Mouse (Mus musculus) splenic B cell, adult 2 months (primary cell): ENCODE data around the gene Mrpl23.

Experiments used
- DNase-seq: peaks from one replicate; pipeline ENCODE4 v3.0.0-alpha.2; 2011; ENCODE audit warnings: low read depth, low spot score
- H3K27me3 ChIP-seq: 2 replicates; pipeline ENCODE4 v1.6.1; 2012; ENCODE audit warnings: mild to moderate bottlenecking, low read length, moderate library complexity, mixed read lengths; ENCODE audit not compliant: control insufficient read depth, poor library complexity, insufficient read depth, severe bottlenecking
- H3K36me3 ChIP-seq: 2 replicates; pipeline ENCODE4 v1.6.1; 2012; ENCODE audit warnings: mild to moderate bottlenecking, low read length, moderate library complexity, mixed read lengths; ENCODE audit not compliant: control insufficient read depth, poor library complexity, insufficient read depth, severe bottlenecking

Gene Mrpl23

GRCm38 (mm10) chr7:142552591-142553416 lies 20.3 kb downstream of the Mrpl23 start:
- H3K36me3 ChIP-seq = no peaks in the 10 kb centered on the region

DNA sequence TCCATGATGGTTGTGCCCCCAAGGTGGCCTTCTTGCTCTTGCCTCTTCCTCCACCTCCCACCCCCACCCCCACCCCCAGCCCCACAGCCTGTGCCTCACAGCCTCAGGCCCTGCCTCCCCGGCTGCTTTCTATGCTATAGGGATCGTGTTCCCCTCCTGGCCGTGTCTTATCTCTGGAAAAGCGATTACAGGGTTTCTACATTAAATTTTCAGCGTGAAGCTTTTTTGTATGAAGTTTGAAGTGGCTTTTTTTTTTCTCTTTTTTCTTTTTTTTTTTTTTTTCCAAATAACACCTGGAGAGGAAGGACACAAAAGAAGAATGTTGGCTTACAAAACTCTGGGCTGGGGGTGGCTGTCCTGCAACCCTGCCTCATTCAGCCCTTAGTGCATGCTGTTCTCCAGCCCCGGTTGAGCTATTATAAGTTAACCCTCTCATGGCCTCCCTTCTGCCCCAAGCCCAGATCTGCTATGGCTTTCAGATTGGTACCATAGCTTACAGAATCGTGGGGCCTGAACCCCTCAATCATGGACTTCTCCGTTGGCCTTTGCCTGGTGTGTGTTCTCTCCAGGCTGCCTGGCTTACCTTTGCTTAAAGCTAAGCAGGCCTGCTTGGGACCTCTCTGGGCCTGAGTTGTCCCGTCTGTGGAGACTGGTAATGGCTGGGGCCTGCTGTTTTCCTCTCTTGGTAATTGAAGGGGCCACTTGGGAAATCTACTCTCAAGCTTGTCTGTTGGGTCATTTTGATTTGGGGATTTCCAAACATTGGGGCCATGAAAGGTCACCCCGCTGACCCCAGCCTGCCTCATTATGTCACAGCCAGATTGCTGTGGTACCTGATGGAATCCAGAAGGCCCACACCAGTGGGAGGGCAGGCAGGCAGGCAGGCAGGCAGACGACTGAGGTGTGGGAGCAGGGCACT lies 21.2 kb downstream of the Mrpl23 start:
- no peak for DNase-seq
- no peaks in the 10 kb centered on the region for H3K36me3 ChIP-seq
- H3K27me3 ChIP-seq = no peaks in the 10 kb centered on the region

More at GRCm38 (mm10) chr7:142552591-142553416, 20.3 kb downstream of the Mrpl23 start:
- DNase-seq = no peak
- no peaks in the 10 kb centered on the region for H3K27me3 ChIP-seq

- Histone ChIP-seq H3K27me3 (no peaks in the 10 kb centered on the region), H3K36me3 (no peaks in the 10 kb centered on the region)
- DNase-seq = no peak
Measured at GRCm38 (mm10) chr7:142554625-142555024, 22.1 kb downstream of the Mrpl23 start.

DNA sequence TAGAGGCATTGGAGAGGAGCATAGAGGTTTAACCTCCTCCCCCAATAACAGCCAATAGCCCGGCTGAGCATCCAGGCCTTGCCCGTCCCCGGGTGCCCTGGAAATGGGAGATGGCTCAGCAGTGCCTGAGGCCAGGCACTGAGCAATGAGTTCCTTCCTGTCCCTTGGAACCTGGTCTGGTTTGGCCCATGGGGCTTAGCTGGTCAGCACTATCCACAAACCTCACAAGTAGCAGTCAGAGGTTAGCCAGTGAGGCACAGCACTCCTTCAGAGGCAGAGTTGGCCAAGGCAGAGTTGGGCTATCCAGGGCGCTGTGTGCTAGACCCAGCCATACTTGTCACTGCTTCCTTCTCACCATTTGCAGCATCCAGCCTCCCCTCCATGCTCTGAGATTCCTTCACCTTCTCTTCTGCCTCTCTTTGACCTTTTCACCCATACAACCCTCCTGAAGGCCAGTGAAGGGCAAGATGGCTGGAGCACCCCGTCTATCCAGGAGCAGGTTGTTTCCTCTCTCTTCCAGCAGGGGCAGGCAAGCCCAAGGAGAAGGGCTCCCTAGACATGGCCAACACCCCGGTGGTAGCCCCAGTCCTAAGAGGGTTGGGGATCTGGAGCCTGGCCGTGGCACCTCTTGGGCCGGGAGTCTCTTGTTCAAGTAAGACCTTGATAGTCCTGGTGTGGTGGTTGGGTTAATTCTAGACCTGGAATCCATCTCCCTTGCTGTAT lies 23.0 kb downstream of the Mrpl23 start:
- H3K27me3 ChIP-seq = no peaks in the 10 kb centered on the region
- no peaks in the 10 kb centered on the region for H3K36me3 ChIP-seq
- no peak for DNase-seq

DNA sequence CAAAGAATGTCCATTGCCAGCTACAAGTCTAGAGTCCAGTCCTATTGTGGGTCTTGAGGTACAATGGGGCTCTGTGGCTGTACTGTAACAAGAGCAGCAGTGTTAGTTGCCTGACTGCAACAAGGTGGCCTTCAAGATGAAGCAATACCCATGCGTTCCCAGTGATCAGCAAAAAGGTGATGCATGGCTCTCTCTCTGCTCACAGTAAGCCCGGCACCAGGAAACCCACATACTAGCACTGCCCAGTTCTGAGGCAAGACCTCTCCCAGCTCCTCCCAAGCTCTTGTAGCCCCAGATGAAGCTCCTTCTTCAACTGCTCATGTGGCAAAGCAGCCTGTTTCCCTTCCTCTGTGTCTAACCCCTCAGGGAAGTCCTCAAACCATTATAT lies 23.6 kb downstream of the Mrpl23 start:
- H3K36me3 ChIP-seq = no peaks in the 10 kb centered on the region
- DNase-seq = no peak
- no peaks in the 10 kb centered on the region for H3K27me3 ChIP-seq

DNA sequence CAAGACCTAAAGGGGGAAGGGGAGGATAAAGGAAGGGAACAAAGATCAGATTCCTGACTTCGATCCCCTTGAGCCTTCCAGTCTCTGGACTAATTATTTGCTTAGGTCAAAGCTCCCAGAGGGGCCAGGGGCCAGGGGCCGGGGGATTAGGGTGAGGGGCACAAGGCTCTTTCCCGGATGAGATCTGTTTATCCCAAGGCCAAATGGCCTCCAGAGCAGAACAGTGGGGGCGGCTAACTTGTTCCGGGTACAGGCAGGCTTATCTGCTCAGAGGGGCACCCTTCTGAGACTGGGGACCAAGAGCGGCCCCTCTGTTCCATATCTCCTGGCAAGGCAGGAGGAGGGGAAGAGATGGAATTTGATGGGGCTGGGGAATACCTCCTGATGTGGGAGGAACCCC lies 25.2 kb downstream of the Mrpl23 start:
- no peaks in the 10 kb centered on the region for H3K27me3 ChIP-seq
- DNase-seq = no peak
- H3K36me3 ChIP-seq = no peaks in the 10 kb centered on the region

- H3K36me3 ChIP-seq = no peaks in the 10 kb centered on the region
- H3K27me3 ChIP-seq = no peaks in the 10 kb centered on the region
- DNase-seq = no peak
Measured at GRCm38 (mm10) chr7:142558511-142559146, 26.1 kb downstream of the Mrpl23 start.

DNA sequence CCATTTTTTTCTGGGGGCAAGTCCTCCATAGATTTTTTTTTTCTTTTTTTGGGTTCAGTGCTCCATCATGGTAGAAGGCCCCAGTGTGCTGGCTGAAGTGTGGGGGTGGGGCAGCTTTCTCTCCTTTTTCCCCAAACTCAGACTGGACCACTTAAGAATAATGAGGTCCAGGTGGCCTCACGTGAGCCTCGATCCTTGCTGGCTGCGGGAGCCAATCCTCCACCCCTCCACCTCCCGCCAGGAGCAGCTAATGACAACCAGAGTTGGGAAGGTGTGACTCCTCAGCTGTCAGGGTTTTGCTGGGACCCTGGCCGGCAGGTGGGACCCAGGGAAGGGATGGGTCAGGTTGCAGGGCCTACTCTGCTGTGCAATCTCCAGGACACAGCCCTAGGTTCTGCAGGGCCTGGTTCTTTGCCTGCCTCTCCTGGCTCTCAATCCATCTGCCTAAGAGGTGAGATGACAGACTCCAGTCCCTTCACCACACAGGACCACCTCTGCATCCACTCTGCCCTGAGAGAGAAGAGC lies 27.2 kb downstream of the Mrpl23 start:
- Histone ChIP-seq H3K27me3 (no peaks in the 10 kb centered on the region), H3K36me3 (no peaks in the 10 kb centered on the region)
- DNase-seq = no peak

- Histone ChIP-seq H3K36me3 (no peaks in the 10 kb centered on the region), H3K27me3 (no peaks in the 10 kb centered on the region)
- no peak for DNase-seq
Measured at GRCm38 (mm10) chr7:142560942-142561855, 28.7 kb downstream of the Mrpl23 start.

- DNase-seq = no peak
- no peaks in the 10 kb centered on the region for H3K27me3 ChIP-seq
- H3K36me3 ChIP-seq = no peaks in the 10 kb centered on the region
Measured at GRCm38 (mm10) chr7:142561856-142562404, 29.4 kb downstream of the Mrpl23 start.

GRCm38 (mm10) chr7:142563168-142563567 lies 30.7 kb downstream of the Mrpl23 start:
- Histone ChIP-seq H3K27me3 (no peaks in the 10 kb centered on the region), H3K36me3 (no peaks in the 10 kb centered on the region)
- no peak for DNase-seq

DNA sequence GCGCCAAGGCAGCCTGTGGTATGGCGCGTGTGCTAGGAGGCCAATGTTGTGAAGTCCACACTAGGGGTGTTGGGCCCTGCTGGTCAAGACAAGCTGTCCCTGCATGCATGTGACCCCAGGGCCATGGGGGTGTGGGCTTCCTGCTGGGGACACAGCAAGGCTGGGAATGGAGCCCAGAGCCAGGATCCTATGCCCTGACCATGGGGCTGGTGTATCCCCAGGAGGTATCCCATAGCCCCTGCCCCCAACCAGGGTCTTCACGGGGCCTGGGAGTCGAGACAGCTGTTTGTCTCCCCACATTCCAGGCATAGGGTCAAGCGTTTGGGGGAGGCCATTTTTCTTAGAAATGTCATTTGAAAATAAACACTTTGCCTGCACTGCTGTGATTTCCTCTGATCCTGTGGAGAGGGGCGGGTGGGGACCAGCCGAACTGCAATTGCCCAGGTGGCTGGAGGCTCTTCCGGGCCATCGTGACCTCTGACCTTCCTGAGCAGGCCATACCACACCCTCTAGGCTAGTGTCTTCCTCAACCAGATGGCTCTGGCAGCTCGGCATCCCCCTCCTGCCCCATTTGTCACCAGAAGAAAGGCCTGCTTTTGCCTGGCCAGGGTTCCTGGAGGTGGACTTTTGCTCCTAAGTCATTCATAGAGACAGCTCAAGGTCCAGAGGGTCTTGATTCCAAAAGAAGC lies 32.6 kb downstream of the Mrpl23 start:
- H3K36me3 ChIP-seq = no peaks in the 10 kb centered on the region

GRCm38 (mm10) chr7:142566512-142566911 lies 34.0 kb downstream of the Mrpl23 start:
- no peaks in the 10 kb centered on the region for H3K36me3 ChIP-seq
- DNase-seq = no peak
- H3K27me3 ChIP-seq = no peaks in the 10 kb centered on the region

More for the DNA sequence above, 32.6 kb downstream of the Mrpl23 start:
- no peaks in the 10 kb centered on the region for H3K27me3 ChIP-seq
- no peak for DNase-seq
